Mouse (Mus musculus) cerebellum, adult 2 months (tissue): Measurements from ENCODE around the gene Apol6.

Experiments used
- CTCF ChIP-seq: fragments of 200-500 bp; IDR thresholded peaks from 2 replicates; pipeline ENCODE4 v1.5.1; 2011; ENCODE audit warnings: low read depth, mild to moderate bottlenecking, control low read depth, low read length, moderate library complexity, borderline replicate concordance; ENCODE audit not compliant: insufficient read depth
- POLR2A ChIP-seq: fragments of 200-500 bp; IDR thresholded peaks from 2 replicates; pipeline ENCODE4 v1.6.1; 2011; ENCODE audit warnings: low read length, control low read depth, borderline replicate concordance; ENCODE audit not compliant: insufficient read depth

GRCm38 (mm10) chr15:77077906-77078305, 33.4 kb downstream of the Apol6 start:
- TF ChIP-seq POLR2A: no peak
- no peak for TF ChIP-seq CTCF
